Mouse (Mus musculus) forebrain, embryonic 11.5 days (tissue): ENCODE measurements around the gene Dynlt1c. TPM values are rescaled to one million over a fixed set of nuclear protein-coding genes. Genes with fewer than 3 reads are reported as not detected.
A peak's percentile ranks its signal among the peaks of the same experiment; 100 is the strongest.
"Not testable (repeated sequence)": the region's sequence is repeated elsewhere in the genome, so short reads cannot be mapped to it uniquely, and the experiment has no call there.

ENCODE experiments used
- ATAC-seq: fragments of 200-750 bp; cut with Nextera tagmentation; replicated peaks from 2 replicates; pipeline ENCODE4 v1.8.0; 2017; ENCODE audit warnings: moderate TSS enrichment; ENCODE audit not compliant: low FRiP score
- DNase-seq: peaks from one replicate; pipeline ENCODE4 v3.0.0-alpha.2; 2017; ENCODE audit warnings: low spot score
- H3K27ac ChIP-seq: fragments of 300-500 bp; sonication (generic); 2 replicates; pipeline ENCODE4 v1.5.1; 2014; ENCODE audit warnings: low read depth, low read length
- H3K27me3 ChIP-seq: fragments of 300-500 bp; sonication (generic); 2 replicates; pipeline ENCODE4 v1.6.1; 2014; ENCODE audit warnings: mild to moderate bottlenecking, low read length, mixed read lengths; ENCODE audit not compliant: control insufficient read depth, insufficient read depth
- H3K36me3 ChIP-seq: fragments of 300-500 bp; sonication (generic); 2 replicates; pipeline ENCODE4 v1.6.1; 2014; ENCODE audit warnings: mild to moderate bottlenecking, low read length, moderate library complexity, mixed read lengths; ENCODE audit not compliant: control insufficient read depth, insufficient read depth
- H3K4me1 ChIP-seq: fragments of 300-500 bp; sonication (generic); replicated peaks from 2 replicates; pipeline ENCODE4 v1.6.1; 2014; ENCODE audit warnings: low read length, mixed read lengths; ENCODE audit not compliant: control insufficient read depth, insufficient read depth
- H3K4me2 ChIP-seq: fragments of 300-500 bp; sonication (generic); 2 replicates; pipeline ENCODE4 v1.6.1; 2014; ENCODE audit warnings: low read depth, mild to moderate bottlenecking, low read length, moderate library complexity, mixed read lengths; ENCODE audit not compliant: severe bottlenecking
- H3K4me3 ChIP-seq: fragments of 300-500 bp; sonication (generic); 2 replicates; pipeline ENCODE4 v1.5.1; 2014; ENCODE audit warnings: low read depth, low read length
- H3K9ac ChIP-seq: fragments of 300-500 bp; sonication (generic); 2 replicates; pipeline ENCODE4 v1.6.1; 2014; ENCODE audit warnings: low read length
- H3K9me3 ChIP-seq: fragments of 300-500 bp; sonication (generic); 2 replicates; pipeline ENCODE4 v1.6.1; 2016; ENCODE audit warnings: low read length, mixed read lengths; ENCODE audit not compliant: control insufficient read depth
- WGBS: fragments of 180-500 bp; shearing (Covaris S2); extraction: QIAGEN DNeasy Blood & Tissue Kit; methylation state at CpG from one replicate; pipeline ENCODE4 v1.1.7; 2014; 5-methylcytosine and 5-hydroxymethylcytosine counted together
- polyA plus RNA-seq: library from polyadenylated mRNA; unstranded; fragments of >200 nt; fragmentation: Nextera tagmentation; extraction: Ambion mirVana; gene quantifications from 2 replicates; pipeline ENCODE4 v1.2.1, GENCODE M21; 2014

The Dynlt1c gene
- polyA plus RNA-seq, 1 experiment from 2014 or later, result 36.5 TPM

DNA sequence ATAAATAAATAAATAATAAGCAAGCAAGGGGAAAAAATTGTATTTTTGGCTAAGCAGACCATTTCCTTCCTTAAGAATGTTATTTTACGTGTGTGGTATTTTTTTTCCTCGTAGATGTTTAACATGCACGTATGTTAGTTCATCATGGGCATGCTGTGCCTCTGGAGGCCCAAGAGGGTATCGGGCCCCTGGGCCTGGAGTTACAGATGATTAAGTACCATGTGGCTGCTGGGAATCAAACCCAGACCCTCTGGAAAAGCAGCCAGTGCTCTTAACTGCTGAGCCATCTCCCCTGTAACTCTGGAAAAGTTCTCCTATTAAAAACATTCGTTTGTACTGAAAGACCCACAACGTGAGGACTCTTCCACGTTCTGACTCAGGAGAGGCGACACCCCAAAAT, 26.1 kb upstream of the Dynlt1c start:
- ATAC-seq, H3K36me3 ChIP-seq, H3K9me3 ChIP-seq, H3K27ac ChIP-seq, H3K4me3 ChIP-seq, H3K27me3 ChIP-seq, H3K4me2 ChIP-seq, H3K4me1 ChIP-seq, H3K9ac ChIP-seq: not testable (repeated sequence)
- peak; percentile 25 for DNase-seq
- WGBS, result 93% methylated on average over 8 of the region's 8 CpGs

DNA sequence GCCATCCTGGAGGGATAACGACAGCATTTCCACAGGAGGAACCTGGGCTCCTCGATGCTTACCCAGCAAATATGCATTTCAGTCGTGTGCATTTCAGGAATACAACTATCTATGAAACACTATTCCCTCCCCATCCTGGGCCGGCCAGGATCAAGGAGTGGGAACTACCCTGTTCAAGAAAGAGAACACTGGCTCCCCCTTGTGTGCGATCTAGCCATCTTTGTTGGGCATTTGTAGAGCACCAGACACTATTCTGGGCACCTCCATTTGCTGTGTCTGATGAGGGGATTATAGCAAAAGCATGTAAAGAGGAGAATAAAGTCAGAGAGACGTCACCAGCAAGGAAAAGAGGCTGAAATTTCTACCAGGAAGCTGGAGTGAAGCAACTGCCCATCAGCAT, 12.8 kb upstream of the Dynlt1c start:
- not testable (repeated sequence) for H3K27me3 ChIP-seq, ATAC-seq, H3K4me2 ChIP-seq, H3K36me3 ChIP-seq, DNase-seq, H3K9me3 ChIP-seq, H3K9ac ChIP-seq, H3K27ac ChIP-seq, H3K4me1 ChIP-seq, H3K4me3 ChIP-seq
- no CpG with 5 or more reads among the region's 6 CpGs for WGBS

- not testable (repeated sequence) for H3K9me3 ChIP-seq, H3K4me2 ChIP-seq
These were observed 9.4 kb upstream of the Dynlt1c start for GRCm38 (mm10) chr17:6592109-6592508.

DNA sequence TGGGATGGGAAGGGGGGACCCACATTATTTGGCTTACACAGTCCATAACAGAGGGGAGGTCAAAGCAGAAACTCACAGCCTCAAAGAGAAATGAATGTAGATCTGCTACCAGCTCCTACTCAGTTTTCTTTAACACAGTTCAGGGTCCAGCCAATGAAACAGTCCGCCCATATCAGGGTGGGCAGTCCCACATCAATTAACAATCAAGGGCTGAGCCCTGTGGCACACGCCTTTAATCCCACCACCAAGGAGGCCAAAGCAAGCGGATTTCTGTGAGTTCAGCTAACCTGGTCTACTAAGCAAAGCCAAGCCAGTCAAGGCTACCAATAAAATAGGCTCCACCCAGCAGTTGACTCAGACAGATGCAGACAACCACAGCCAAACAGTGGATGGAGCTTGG, 7.6 kb upstream of the Dynlt1c start:
- H3K4me1 ChIP-seq, H3K9me3 ChIP-seq, H3K27me3 ChIP-seq, H3K4me3 ChIP-seq, DNase-seq, H3K36me3 ChIP-seq, ATAC-seq, H3K9ac ChIP-seq, H3K4me2 ChIP-seq, H3K27ac ChIP-seq: not testable (repeated sequence)
- WGBS, result 57% methylated on average over 3 of the region's 3 CpGs

More at GRCm38 (mm10) chr17:6592109-6592508, 9.4 kb upstream of the Dynlt1c start:
- not testable (repeated sequence) for H3K4me3 ChIP-seq, H3K27ac ChIP-seq, DNase-seq, H3K4me1 ChIP-seq, H3K9ac ChIP-seq, ATAC-seq, H3K27me3 ChIP-seq, H3K36me3 ChIP-seq
- 95% methylated on average over 2 of the region's 3 CpGs for WGBS

GRCm38 (mm10) chr17:6595776-6596497, 5.5 kb upstream of the Dynlt1c start:
- H3K27ac ChIP-seq, H3K27me3 ChIP-seq, ATAC-seq, H3K4me1 ChIP-seq, H3K9me3 ChIP-seq, H3K36me3 ChIP-seq, H3K4me2 ChIP-seq, H3K4me3 ChIP-seq, DNase-seq, H3K9ac ChIP-seq: not testable (repeated sequence)
- WGBS, result 45% methylated on average over 5 of the region's 15 CpGs

DNA sequence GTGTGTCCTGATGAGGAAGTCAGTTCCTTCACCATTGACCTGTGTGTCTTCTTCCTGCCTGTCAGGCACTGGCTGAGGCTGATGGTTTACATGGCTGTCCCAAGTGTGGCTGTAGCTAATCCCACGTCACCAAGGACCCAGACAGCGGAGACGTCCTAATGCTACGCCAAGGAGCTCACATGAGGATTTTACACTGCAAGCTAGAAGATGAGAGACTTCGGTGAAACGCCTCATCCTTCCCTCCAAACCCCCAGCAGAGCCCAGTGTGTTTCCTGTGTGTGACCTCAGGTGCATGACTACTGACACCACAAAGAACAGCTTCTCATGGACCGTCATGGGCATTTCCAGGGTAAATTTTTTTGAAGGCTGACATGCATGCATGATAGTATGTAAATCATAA, 3.1 kb upstream of the Dynlt1c start:
- H3K36me3 ChIP-seq, H3K4me3 ChIP-seq, H3K9ac ChIP-seq, H3K27ac ChIP-seq, ATAC-seq, H3K27me3 ChIP-seq, H3K4me1 ChIP-seq, H3K9me3 ChIP-seq, DNase-seq, H3K4me2 ChIP-seq: not testable (repeated sequence)
- 88% methylated on average over 7 of the region's 7 CpGs for WGBS

DNA sequence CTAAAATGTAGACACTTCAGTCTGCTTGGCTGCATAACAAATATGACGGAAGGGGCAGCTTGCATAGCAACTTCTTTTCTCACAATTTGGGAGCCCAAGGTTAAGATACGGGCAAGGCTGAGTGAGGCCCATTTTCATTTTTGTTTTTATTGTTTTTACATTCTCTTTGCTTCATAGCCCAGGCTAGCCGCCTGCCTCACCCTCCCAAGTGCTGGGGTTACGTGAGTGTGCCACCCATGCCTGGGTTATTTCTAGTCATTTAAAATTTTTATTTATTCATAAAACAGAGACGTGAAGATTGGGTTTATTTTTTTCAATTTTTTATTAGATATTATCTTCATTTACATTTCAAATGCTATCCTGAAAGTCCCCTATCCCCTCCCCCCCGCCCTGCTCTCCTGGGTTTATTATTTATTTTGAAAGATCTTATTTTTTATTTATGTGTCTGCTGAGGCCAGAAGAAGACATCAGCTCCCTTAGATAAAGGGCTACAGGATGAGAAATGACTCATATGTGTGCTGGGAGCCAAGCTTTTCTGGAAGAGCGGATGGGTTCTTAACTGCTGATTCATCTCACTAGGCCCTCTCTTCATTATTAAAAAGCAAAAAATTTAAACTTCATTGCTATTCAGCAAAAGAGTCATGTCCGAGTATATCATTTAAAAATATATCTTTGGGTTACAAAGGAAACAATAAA, 1.1 kb upstream of the Dynlt1c start:
- not testable (repeated sequence) for DNase-seq, H3K27ac ChIP-seq, H3K36me3 ChIP-seq, H3K27me3 ChIP-seq, H3K4me1 ChIP-seq, H3K4me3 ChIP-seq, H3K9me3 ChIP-seq, H3K9ac ChIP-seq, H3K4me2 ChIP-seq, ATAC-seq
- WGBS, result 92% methylated on average over 5 of the region's 8 CpGs

GRCm38 (mm10) chr17:6602205-6602604, 734 bp downstream of the Dynlt1c start:
- not testable (repeated sequence) for ATAC-seq

GRCm38 (mm10) chr17:6605347-6605746, 3.9 kb downstream of the Dynlt1c start:
- DNase-seq, H3K9ac ChIP-seq, ATAC-seq, H3K27me3 ChIP-seq, H3K4me1 ChIP-seq, H3K4me2 ChIP-seq, H3K9me3 ChIP-seq, H3K36me3 ChIP-seq, H3K27ac ChIP-seq, H3K4me3 ChIP-seq: not testable (repeated sequence)
- 50% methylated on average over 1 of the region's 1 CpGs for WGBS

More at GRCm38 (mm10) chr17:6602205-6602604, 734 bp downstream of the Dynlt1c start:
- not testable (repeated sequence) for H3K4me2 ChIP-seq, H3K9me3 ChIP-seq, H3K4me1 ChIP-seq, H3K27me3 ChIP-seq, H3K27ac ChIP-seq, DNase-seq, H3K4me3 ChIP-seq, H3K36me3 ChIP-seq, H3K9ac ChIP-seq
- WGBS, result 23% methylated on average over 3 of the region's 4 CpGs
